Mouse (Mus musculus): ENCODE data around the gene Ddx5. TPM values are rescaled to one million over a fixed set of nuclear protein-coding genes. Genes with fewer than 3 reads are reported as not detected.

Gene Ddx5
- polyA plus RNA-seq, 1 experiment from 2014 or later = 503 TPM

GRCm38 (mm10) chr11:106730714-106731113 lies 58.3 kb downstream of the Ddx5 start:
- Histone ChIP-seq H3K4me1 (peaks cover 8% of the 10 kb centered on the region; the same call in 1 of the 2 replicates), H3K36me3 (ENCODE audit: poor library complexity, severe bottlenecking) (no peaks in the 10 kb centered on the region), H3K27me3 (no peaks in the 10 kb centered on the region), H3K4me2 (no peak overlapping the region), H3K27ac (no peak overlapping the region), H3K9ac (no peak overlapping the region), H3K4me3 (no peak overlapping the region), H3K9me3 (replicated peaks) (0 out of 2 replicates have a peak, but pooled peaks cover 5% of the 10 kb centered on the region)
- no peak for ATAC-seq
- 88% methylated on average over 4 of the region's 4 CpGs for WGBS

Small RNA genes within 50 kb of the gene (microRNA-seq; reads per million reads assigned to microRNA genes)
- gene Gm25994 = not detected
- 8.6 reads per million, percentile 22 among the genes with 10 or more reads in this experiment for gene Mir3064

Other genes starting within 250 kb of the Ddx5 start
- 9.6 and 10.7 TPM in 2 replicates for gene Tex2, start 175.8 kb downstream of the Ddx5 start, polyA plus RNA-seq (2015; fragmentation: Nextera tagmentation; extraction: Ambion mirVana)
- gene Pecam1, start 38.6 kb downstream of the Ddx5 start, polyA plus RNA-seq (2015; fragmentation: Nextera tagmentation; extraction: Ambion mirVana) = 12.4 and 13.7 TPM in 2 replicates
- gene Milr1, start 38.0 kb downstream of the Ddx5 start, polyA plus RNA-seq (2015; fragmentation: Nextera tagmentation; extraction: Ambion mirVana) = 0.54 and 1.0 TPM in 2 replicates
- 9.6 and 10.0 TPM in 2 replicates for gene Polg2, start 9.6 kb downstream of the Ddx5 start, polyA plus RNA-seq (2015; fragmentation: Nextera tagmentation; extraction: Ambion mirVana)
- gene Cep95, start 67 bp upstream of the Ddx5 start, polyA plus RNA-seq (2015; fragmentation: Nextera tagmentation; extraction: Ambion mirVana) = 19.5 and 21.6 TPM in 2 replicates
- 15.9 and 16.0 TPM in 2 replicates for gene Smurf2, start 131.5 kb upstream of the Ddx5 start, polyA plus RNA-seq (2015; fragmentation: Nextera tagmentation; extraction: Ambion mirVana)
- gene Kpna2, start 210.4 kb upstream of the Ddx5 start, polyA plus RNA-seq (2015; fragmentation: Nextera tagmentation; extraction: Ambion mirVana) = 481 and 506 TPM in 2 replicates
- 2.6 and 2.8 TPM in 2 replicates for gene 1810010H24Rik, start 236.5 kb upstream of the Ddx5 start, polyA plus RNA-seq (2015; fragmentation: Nextera tagmentation; extraction: Ambion mirVana)